Mouse (Mus musculus) megakaryocyte-erythroid progenitor cell, adult 5-6 weeks (primary cell): ENCODE data around the gene Vmn1r111. TPM values are rescaled to one million over a fixed set of nuclear protein-coding genes. Genes with fewer than 3 reads are reported as not detected.
"Not testable (repeated sequence)": the region's sequence is repeated elsewhere in the genome, so short reads cannot be mapped to it uniquely, and the experiment has no call there.

Experiments used
- ATAC-seq: replicated peaks from 2 replicates; pipeline ENCODE4 v1.8.0; 2016; ENCODE audit warnings: mild to moderate bottlenecking, inconsistent platforms; ENCODE audit not compliant: severe bottlenecking, poor library complexity, low FRiP score, low TSS enrichment
- total RNA-seq, 2 experiments: library from RNA; stranded (forward) in 1 of 2; stranded (reverse) in 1 of 2; fragments of 200-1000, 215-1000 nt in 1 of 2; fragments of >200 nt in 1 of 2; fragmentation: Nextera tagmentation in 1 of 2; gene quantifications; 2 replicates each; pipeline ENCODE4 v1.2.3; 2014 to 2017

Vmn1r111 gene
- total RNA-seq (2014; fragmentation: Nextera tagmentation) (not detected in 2 replicates), total RNA-seq (2017) (not detected in 2 replicates)

DNA sequence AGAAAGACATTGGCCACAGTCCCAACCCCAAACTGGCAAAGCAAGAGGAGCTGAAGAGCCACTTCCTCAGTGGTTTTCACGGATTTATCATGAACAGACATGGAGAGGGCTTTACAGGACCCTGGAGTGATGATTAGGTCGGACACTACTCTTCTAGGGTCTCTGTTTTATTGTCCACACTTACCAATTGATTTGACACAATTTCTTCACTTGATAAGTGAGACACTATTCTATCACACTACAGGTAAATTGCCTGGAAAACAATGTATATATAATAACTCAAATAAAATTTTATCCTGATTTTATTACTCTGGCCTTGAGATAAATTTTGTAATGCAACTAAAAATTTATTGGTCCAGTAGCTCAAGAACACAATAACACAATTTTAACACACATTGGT, at the start of gene Vmn1r111:
TSS of gene Vmn1r111 (minus strand) at position 101 of the 400 bp plus-strand sequence.
- not testable (repeated sequence) for ATAC-seq

DNA sequence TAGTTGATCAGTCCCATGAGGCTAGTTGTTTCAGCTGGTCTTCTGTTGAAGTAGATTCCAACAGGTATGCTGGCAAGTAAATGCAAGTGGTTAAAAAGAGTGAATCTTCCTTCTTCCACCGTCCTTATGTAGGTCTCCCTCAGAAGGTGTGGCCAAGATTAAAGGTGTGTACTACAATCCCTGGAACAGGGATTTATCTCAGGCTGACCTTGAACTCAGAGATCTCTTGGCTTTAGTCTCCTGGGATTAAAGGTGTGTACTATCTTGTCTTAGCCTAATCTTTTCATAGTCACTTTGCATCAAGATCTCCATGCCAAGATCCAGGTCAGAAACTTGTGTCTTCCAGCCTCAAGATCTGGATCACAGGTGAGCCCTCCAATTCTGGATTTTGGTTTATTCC, 27.5 kb upstream of the Vmn1r111 start, which contains the start of gene Gm10668:
TSS of gene Gm10668 (minus strand) at position 101 of the 400 bp plus-strand sequence.
- ATAC-seq, result not testable (repeated sequence)

DNA sequence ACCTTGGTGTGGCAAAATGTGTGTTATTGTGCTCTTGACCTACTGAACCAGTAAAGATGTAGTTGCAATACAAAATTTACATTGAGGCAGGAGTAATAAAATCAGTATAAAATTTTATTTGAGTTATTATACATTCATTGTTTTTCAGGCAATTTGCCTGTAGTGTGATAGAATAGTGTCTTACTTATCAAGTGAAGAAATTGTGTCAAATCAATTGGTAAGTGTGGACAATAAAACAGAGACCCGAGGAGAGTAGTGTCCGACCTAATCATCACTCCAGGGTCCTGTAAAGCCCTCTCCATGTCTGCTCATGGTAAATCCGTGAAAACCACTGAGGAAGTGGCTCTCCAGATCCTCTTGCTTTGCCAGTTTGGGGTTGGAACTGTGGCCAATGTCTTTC, 34.4 kb downstream of the Vmn1r111 start, which contains the start of gene Vmn1r107:
TSS of gene Vmn1r107 (plus strand) at position 301 of the 400 bp plus-strand sequence.
- ATAC-seq, result not testable (repeated sequence)

Other genes starting within 250 kb of the Vmn1r111 start
- not detected in 2 replicates for gene Gm10670, start 228.3 kb downstream of the Vmn1r111 start, total RNA-seq (2014; fragmentation: Nextera tagmentation)
- gene Gm10670, start 228.3 kb downstream of the Vmn1r111 start, total RNA-seq (2017), result not detected in 2 replicates
- not detected in 2 replicates for gene Vmn1r103, start 192.7 kb downstream of the Vmn1r111 start, total RNA-seq (2014; fragmentation: Nextera tagmentation)
- gene Vmn1r103, start 192.7 kb downstream of the Vmn1r111 start, total RNA-seq (2017), result not detected in 2 replicates
- not detected in 2 replicates for gene Vmn1r104, start 169.4 kb downstream of the Vmn1r111 start, total RNA-seq (2014; fragmentation: Nextera tagmentation)
- not detected in 2 replicates for gene Vmn1r104, start 169.4 kb downstream of the Vmn1r111 start, total RNA-seq (2017)
- not detected in 2 replicates for gene Gm5726, start 157.5 kb downstream of the Vmn1r111 start, total RNA-seq (2014; fragmentation: Nextera tagmentation)
- not detected in 2 replicates for gene Gm5726, start 157.5 kb downstream of the Vmn1r111 start, total RNA-seq (2017)
- not detected in 2 replicates for gene Gm4141, start 127.0 kb downstream of the Vmn1r111 start, total RNA-seq (2014; fragmentation: Nextera tagmentation)
- gene Gm4141, start 127.0 kb downstream of the Vmn1r111 start, total RNA-seq (2017), result not detected in 2 replicates
- gene Gm4513, start 104.2 kb downstream of the Vmn1r111 start, total RNA-seq (2014; fragmentation: Nextera tagmentation), result not detected in 2 replicates
- not detected in 2 replicates for gene Gm4513, start 104.2 kb downstream of the Vmn1r111 start, total RNA-seq (2017)
- not detected in 2 replicates for gene Vmn1r107, start 34.3 kb downstream of the Vmn1r111 start, total RNA-seq (2014; fragmentation: Nextera tagmentation)
- not detected in 2 replicates for gene Vmn1r107, start 34.3 kb downstream of the Vmn1r111 start, total RNA-seq (2017)
- not detected in 2 replicates for gene Gm10668, start 27.4 kb upstream of the Vmn1r111 start, total RNA-seq (2014; fragmentation: Nextera tagmentation)
- gene Gm10668, start 27.4 kb upstream of the Vmn1r111 start, total RNA-seq (2017), result not detected in 2 replicates
- gene Vmn1r112, start 68.0 kb upstream of the Vmn1r111 start, total RNA-seq (2014; fragmentation: Nextera tagmentation), result not detected in 2 replicates
- not detected in 2 replicates for gene Vmn1r112, start 68.0 kb upstream of the Vmn1r111 start, total RNA-seq (2017)
- not detected in 2 replicates for gene Vmn1r113, start 84.1 kb upstream of the Vmn1r111 start, total RNA-seq (2014; fragmentation: Nextera tagmentation)
- gene Vmn1r113, start 84.1 kb upstream of the Vmn1r111 start, total RNA-seq (2017), result not detected in 2 replicates
- gene Vmn1r114, start 109.0 kb upstream of the Vmn1r111 start, total RNA-seq (2014; fragmentation: Nextera tagmentation), result not detected in 2 replicates
- not detected in 2 replicates for gene Vmn1r114, start 109.0 kb upstream of the Vmn1r111 start, total RNA-seq (2017)
- gene Vmn1r115, start 141.8 kb upstream of the Vmn1r111 start, total RNA-seq (2014; fragmentation: Nextera tagmentation), result not detected in 2 replicates
- gene Vmn1r115, start 141.8 kb upstream of the Vmn1r111 start, total RNA-seq (2017), result not detected in 2 replicates
- gene Vmn1r116, start 169.0 kb upstream of the Vmn1r111 start, total RNA-seq (2014; fragmentation: Nextera tagmentation), result not detected in 2 replicates
- gene Vmn1r116, start 169.0 kb upstream of the Vmn1r111 start, total RNA-seq (2017), result not detected in 2 replicates
- not detected in 2 replicates for gene Vmn1r117, start 180.9 kb upstream of the Vmn1r111 start, total RNA-seq (2014; fragmentation: Nextera tagmentation)
- not detected in 2 replicates for gene Vmn1r117, start 180.9 kb upstream of the Vmn1r111 start, total RNA-seq (2017)
- gene Vmn1r118, start 209.1 kb upstream of the Vmn1r111 start, total RNA-seq (2014; fragmentation: Nextera tagmentation), result not detected in 2 replicates
- not detected in 2 replicates for gene Vmn1r118, start 209.1 kb upstream of the Vmn1r111 start, total RNA-seq (2017)